Mouse (Mus musculus): Measurements from ENCODE around the gene Dirc2. TPM values are rescaled to one million over a fixed set of nuclear protein-coding genes. Genes with fewer than 3 reads are reported as not detected.

Gene Dirc2
- total RNA-seq, 4 experiments from 2014 or later, result 65.2 to 71.3 (median 70.6) TPM

DNA sequence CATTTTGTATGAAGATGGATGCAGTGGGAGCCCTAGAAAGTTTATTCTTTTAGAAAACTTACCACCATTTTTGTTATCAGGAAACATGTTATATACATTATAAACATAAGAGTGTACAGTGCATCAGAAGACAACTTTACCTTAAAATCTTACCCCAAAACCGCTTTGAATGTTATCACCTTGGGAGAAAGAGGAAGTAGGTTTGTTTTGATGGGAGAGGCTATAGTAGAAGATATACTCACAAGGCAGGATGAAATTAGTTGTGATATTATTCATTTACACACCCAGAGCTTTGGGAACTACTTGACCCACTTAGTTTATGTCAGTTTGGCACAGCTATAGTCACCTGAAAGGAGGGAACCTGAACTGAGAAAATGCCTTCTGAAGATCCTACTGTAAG, 6.7 kb upstream of the Dirc2 start:
- DNase-seq (ENCODE audit: low spot score in 2 of 2), result no peak

DNA sequence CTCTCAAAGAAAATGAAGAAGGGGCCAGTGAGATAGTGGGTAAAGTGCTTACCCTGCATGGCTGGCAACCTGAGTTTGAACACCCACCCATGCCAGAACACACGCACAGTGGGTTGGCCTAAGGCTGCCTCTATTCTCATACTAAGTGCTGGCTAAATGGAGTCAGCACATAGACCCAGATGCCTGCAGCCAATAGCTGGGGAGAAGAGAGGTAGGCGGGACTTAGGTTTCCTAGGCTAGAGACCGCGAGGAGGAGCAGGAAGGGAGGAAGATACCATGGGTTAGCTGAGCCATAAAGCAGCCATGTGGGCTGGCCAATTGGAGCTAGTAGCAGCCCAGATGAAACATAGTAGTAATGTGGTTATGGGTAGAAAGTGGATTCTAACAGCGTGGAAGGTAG, 3.4 kb upstream of the Dirc2 start:
- no peak for DNase-seq (ENCODE audit: low spot score in 2 of 2)

DNA sequence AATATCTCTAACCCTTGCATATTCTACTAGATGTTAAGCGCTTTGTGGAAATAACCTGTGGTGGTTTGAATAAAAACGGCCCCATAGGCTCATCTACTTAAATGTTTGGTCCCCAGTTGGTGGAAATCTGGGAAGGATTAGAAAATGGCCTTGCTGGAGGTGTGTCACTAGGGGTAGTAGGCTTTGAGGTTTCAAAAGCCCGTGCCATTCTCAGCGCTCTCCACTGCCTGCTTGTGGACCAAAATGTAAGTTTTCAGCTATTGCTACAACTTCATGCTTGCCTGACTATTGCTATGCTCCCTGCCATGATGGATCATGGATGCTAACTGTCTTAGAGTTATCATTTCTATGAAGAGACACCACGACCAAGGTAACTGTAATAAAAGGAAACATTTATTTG, 2.5 kb upstream of the Dirc2 start:
- no peak for DNase-seq (ENCODE audit: low spot score in 2 of 2)

DNA sequence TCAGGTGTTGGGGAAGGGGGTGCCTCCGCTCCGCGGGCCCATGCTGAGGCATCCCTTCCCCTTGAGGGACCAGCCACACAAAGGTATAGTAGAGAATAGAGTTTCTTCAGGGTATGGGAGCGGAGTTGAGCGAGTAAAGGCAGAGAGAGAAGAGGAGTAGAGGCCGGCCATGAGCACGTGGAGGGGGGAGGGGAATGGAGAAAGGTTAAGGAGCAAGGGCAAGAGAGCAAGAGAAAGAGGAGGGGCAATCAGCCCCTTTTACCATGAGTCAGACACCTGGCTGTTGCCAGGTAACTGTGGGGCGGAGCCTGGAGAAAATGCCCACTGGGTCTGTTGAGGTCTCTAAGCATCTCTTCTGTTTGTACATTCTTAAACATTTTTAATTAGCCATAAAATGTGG, 2.0 kb upstream of the Dirc2 start:
- no peak for DNase-seq (ENCODE audit: low spot score in 2 of 2)

DNA sequence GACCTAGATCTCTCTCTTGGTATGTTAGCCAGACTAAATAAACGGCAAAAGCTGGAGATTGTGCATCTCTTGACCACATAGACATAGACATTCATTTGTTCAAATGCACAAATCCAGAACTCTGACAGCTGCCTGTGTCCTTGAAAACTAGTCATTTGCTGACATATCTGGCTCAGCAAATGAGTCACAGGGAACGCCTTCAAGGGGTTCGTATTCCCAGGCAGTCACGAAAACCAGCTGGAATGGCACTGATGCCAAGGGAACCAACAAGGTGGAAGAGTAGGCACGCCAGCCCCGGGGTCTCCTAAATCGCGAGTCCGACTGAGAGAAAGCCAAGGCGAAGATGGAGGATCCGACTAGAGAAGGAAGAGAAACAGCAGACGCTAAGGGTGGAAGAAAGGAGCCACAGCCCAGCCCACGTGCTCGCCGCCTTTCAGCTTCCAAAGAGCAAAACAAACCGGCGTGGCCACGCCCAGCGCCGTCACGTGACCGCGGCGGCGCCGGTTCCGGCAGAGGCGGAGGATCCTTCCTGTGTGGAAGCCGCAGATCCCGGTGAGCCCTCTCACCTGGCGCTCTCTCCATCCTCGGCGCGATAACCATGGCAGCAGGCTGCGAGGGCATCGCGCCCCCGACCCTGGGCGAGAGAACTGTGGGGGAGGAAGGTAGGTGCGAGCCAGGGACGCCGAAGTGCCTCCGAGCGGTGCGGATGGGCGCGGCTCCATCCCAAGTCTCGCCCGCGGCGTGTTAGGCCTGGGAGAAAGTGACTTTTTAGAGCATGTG, 912 bp upstream of the Dirc2 start, which contains the start of gene Hspbap1:
TSS of gene Hspbap1 (plus strand) at position 498 of the 780 bp plus-strand sequence.
- peak; percentile 88 for DNase-seq (ENCODE audit: low spot score in 2 of 2)

DNA sequence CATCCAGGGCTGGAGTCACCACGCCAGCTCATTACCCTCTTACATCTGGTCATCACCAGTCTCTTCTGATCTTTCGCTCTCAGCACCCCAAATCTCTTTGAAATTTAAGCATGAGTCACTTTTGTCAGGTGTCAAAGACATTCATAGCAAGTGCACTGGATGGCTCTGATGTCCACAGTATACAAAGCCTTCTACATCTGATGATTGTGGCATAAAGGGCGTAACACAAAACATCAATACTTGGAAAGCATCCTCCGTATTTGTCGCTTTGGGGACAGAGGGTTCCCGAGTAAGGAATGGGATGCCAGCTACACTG, 729 bp downstream of the Dirc2 start:
- DNase-seq (ENCODE audit: low spot score in 2 of 2), result no peak

DNA sequence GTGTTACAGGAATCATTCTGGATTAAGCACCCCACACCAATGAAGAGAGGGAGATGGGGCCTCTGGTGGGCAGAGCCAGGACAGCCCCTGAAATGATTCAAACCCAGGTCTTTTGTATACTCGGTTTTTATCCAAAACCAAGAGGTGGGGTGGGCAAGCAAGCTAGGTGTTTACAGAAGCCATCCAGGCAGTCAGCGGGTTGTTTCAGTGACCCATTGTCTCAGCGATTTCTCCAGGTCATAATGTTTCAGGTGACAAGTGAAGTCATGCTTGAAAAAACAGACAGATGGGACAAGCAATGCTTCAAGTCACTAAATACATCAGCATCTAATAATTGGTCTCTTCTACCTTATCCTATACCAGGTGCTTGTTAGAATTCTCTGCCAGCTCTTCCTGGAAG, 2.8 kb downstream of the Dirc2 start:
- no peak for DNase-seq (ENCODE audit: low spot score in 2 of 2)

DNA sequence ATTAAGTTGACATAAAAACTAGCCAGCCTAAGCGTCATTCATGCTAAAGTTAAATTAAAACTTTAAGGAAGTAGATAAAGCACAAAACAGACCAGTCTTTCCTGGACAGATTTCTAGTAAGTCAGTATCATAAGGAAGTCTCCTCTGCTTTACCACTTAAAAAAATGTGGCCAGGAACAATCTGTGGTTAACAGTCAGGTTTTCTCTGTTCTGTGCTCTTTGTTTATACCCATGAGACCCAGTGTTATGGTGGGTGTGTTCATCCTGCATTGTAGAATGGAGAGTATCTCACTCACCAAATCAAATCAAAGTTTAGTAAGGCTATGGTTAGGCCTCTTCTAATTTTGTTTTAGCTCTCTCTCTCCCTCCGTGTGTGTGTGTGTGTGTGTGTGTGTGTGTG, 3.7 kb downstream of the Dirc2 start:
- no peak for DNase-seq (ENCODE audit: low spot score in 2 of 2)

DNA sequence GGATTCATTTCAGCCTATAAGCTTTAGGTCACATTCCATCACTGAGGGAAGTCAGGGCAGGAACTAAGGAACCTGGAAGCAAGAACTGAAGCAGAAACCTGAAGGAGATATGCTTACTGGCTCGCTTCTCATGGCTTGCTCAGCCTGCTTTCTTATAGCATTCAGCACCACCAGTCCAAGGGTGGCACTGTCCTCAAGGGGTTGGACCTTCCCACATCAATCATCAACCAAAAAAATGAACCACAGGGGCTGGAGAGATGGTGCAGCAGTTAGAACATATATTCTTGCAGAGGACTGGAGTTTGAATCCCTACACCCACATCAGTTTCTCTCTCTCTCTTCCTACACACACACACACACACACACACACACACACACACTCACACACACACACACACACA, 4.2 kb downstream of the Dirc2 start:
- no peak for DNase-seq (ENCODE audit: low spot score in 2 of 2)

DNA sequence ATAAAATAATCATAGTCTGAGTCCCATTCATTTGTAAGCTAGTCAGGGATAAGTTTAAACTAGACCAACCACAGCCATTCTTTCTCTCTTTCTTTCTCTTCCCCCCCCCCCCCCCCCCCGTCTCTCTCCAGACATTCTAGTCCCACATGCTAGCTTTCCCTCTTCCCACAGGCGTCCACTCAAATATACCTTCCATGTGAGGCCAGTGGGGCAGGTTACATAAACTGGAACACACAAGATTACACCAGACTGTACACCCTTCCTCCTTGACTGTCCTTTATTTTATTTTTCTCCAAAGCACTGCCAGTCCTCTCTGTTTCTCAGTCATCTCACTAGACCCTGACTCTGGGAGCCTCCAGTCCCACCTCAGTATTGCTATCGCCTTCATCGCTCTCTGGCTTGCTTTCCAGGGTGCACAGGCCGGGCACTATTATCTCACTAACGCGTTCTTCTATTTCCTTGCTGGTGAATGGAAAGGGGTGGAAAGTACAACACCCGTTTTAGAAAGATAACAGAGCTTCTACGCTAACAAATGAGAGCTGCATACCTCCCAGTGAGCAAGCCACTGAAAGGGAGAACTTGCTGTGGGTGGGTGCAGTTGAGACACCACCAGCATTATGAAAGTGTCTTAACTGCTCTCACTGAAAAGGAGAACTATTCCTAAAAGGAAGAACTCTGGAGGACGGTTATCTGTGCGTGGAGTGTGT, 5.4 kb downstream of the Dirc2 start:
- DNase-seq (ENCODE audit: low spot score in 2 of 2), result no peak

DNA sequence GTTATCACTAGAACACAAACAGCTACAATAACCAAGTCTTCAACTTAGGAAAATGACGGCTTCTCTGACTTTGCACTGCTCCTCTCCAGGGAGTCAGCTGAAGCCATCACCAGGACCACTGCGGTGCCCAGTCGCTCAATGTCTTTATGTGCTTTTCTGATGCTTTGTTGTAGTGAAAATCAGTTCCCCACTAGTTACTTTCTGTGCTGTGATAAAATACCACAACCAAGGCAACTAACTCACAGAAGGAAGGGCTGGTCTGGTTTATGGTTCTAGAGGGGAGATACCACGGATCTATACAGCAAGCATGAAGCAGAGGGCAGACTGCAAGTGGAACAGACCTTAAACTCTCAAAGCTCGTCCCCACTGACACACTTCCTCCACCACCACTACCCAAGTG, 9.8 kb downstream of the Dirc2 start:
- DNase-seq (ENCODE audit: low spot score in 2 of 2), result no peak

DNA sequence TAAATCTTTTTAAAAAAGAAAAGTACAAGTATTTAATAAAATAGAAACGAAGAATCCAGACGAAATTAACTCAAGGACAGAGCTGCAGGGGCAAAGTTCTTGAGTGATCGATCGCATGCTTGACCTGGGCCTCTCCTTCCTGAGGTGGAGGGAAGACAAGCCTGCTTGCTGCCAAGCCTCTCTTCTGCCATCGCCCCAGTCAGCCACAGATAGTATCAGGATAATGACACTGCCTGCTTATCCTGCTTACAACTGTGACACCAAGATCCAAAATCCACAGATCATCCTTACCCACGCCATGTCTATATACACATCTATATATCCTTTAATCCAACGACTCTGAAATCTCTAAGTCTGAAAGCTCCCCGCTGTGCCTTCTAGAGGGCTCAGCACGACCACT, 12.5 kb downstream of the Dirc2 start:
- DNase-seq (ENCODE audit: low spot score in 2 of 2), result no peak

DNA sequence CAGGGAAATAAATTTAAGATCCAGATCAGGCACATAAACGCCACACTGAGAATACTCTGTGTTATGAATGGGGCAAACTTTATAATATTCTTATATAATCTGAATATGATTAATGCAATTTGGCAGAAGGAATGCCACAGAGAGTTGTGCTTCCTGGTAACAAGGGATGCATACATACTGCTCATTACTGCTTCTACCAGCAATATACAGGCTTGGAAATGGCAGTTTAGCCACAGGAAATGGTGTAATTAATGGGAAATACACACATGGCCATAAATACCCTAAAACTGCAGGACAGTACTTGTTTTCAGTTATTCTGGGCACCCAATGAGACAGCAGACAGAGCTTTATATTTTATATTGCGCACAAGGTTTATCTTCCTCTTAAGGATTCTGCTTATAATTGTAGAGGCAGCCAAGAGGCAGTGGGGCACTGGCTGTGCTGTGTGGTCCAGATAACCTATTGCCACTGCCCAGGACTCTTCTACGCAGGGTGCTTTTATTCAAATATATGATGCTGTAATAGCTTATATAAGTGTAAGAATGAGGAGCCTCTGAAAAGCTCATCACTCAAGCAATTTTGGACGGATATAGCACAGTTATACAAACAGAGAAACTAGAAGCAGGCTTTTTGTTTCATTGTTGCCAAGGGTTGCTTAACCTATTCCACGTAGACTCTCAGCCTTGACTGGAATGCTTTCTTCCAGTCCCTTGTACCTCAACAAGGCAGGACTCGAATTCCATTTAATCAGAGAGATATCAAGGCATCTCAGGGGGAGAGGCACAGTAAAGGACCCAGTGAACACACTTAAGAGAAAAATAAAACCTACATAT, 13.4 kb downstream of the Dirc2 start:
- DNase-seq (ENCODE audit: low spot score in 2 of 2), result no peak

DNA sequence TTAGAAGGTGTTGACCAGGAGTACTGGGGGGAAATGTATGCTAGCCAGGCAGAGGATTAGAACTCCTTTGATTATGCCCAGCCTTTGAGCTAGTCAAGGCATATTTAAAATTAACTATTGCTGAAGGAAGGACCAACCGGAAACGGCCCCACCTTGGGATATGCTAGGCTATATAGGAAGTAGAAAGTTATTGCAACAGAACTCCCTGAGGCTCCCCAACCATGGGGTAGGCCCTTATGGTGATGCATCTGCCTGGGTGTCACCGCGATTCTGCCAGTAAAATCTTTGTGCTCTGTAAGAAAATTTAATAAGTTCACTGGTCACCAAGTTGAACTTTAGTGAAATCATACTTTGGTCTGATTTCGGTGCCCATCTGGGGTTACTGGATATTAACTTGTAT, 15.2 kb downstream of the Dirc2 start:
- DNase-seq (ENCODE audit: low spot score in 2 of 2), result no peak

DNA sequence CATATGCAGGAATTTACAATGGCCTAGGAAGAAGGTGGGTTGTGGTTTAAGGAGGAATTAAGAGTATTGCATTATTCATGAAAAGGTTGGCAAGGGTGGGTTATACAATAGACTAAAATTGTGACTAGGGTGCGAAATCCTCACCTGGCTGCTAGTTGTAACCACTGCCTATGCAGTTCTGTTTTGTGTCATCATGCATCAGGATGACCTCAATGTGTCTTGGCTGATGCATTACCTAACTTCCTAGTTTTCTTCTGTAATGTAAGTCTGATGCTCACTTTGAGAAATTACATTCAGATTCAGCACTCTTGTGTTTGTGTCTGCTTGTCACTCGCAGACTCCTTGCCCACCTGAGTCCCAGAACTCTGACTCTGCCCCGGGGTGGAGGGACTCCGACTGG, 17.3 kb downstream of the Dirc2 start:
- DNase-seq (ENCODE audit: low spot score in 2 of 2), result no peak

DNA sequence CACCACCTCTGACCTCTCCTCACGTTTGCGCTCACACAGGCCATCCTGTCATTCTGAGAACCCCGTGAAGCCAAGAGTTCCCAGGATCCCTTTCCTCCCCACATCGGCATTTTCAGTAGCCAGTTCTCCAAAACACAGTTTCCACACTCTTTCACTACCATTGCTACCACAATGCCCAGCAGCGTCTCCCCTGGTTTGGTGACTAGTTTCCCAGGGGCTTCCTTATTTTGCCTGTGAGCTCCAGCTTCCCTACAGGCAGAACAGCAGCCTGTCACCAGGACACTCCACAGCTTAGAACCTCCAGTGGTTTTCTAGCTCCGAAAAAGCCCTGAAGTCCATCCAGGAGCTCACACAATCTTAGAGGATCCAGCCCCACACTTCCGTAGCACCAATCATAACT, 19.8 kb downstream of the Dirc2 start:
- DNase-seq (ENCODE audit: low spot score in 2 of 2), result no peak

DNA sequence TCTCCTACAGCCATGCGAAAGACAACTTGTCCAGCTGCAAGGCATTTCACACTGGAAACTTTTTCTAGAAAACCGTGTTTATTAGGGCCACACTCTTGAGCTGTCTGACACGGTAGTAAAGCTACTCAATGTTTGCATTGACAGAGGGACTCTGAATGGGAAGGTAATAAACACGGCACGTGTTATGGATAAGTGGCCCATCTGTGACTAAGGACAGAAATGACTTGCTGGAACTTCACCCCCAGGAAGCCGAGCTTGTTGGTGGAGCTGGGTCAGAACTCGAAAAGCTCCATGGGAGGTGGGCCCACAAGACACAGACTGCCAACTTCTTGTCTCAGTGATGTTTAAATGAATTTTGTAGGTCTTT, 20.9 kb downstream of the Dirc2 start:
- DNase-seq (ENCODE audit: low spot score in 2 of 2), result no peak

DNA sequence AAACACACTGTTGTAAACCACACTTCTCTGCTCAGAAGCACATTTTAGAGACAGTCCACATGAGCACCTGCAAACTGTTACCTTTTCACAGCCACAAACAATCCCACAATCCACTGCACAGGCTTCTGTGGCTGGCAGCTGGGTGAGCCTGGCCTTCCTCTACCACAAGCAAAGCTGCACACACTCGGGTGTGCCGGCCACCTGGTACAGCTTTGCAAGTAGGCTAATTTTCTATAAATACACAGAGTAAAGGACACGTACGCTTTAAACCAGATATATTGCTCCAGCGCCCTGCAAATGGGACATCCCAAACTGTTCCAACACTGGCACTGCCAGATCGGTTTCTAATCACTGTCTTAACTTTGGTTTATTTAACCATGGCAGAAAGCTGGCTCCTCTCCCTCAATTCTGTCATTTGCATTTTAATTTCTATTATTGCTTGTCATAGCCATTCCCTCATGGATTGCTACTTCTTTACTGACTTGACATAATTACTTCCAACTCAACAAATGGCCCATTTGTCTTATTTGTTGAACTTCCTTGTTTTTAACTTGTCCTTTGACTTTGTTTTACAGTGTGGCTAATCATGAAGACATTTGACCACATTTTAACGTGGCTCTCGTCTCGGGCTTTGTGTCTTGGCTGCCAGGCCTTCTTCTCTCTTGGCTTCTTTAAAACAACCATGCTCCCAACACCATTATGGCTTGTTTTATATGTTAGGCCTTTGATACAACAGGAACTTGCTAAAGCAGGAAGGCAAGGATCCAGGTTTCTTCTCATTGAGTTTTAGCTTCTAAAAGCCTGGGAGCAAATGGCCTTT, 21.5 kb downstream of the Dirc2 start:
- peak in 1 of 2 experiments; percentile 39 for DNase-seq (ENCODE audit: low spot score in 2 of 2)

DNA sequence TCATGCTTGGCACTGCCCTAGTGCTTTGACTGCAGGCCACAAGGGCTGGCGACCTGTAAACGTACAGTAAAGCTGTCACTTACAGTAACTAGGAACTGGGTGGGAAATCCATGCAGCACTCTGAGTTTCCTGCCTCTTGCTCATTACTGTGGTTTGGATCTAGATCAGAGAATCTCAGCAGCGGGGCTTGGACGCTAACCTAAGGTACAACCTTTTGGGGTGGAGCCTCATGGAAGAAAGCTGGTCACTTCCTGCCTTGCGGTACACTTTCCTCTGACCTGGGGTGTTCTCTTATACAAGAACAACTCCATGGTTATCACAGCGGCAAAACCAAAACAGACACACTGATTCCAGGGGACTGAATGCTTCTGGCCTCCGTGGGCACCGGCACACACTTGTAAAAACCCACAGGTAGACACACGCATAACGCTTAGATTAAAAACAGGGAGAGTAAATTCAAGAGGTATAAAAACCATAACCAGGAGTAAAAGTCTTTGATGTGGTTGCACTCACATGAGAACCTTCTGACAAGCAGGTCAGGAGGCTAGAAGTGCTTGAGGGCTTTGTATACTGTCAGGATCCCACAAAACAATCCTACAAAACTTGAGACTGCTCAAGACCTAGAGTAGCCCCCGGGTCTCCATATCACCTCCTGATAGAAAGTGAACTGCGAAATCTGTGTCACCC, 26.8 kb downstream of the Dirc2 start:
- no peak for DNase-seq (ENCODE audit: low spot score in 2 of 2)

DNA sequence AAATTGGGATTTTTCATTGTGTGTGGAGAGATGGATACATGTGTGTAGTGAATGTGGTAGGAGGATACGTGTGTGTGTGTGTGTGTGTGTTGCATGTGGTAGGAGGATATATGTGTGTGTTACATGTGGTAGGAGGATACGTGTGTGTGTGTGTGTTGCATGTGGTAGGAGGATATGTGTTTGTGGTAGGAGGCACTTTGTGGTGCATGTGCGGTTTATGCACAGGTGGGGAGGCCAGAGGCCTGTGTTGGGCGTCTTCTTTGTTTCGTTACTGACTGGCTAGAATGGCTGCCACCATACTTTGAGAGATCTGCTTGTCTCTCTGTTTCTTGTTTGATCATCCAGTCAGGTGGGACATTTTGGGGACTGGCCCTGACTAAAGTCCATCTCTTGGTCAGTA, 27.5 kb downstream of the Dirc2 start:
- DNase-seq (ENCODE audit: low spot score in 2 of 2), result no peak

DNA sequence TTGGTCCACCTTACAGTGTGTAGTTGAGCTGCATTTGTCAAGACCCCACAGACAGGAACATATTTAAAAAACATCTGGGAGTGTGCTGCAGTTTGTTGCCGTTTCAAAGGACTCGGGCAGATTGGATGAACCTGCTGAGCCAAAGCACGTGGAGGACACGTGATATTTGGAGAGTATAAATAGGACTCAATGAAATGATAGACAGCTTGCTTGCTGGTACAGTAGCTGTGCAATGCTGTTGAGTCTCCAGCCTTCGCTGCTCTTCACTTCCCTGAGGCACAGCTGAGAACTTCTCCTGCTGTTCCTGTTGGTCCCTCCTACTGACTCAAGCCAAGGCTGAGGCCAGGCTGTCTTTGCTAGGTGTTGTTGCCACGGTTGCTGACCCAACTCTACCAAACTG, 28.2 kb downstream of the Dirc2 start:
- DNase-seq (ENCODE audit: low spot score in 2 of 2), result no peak
